Mouse (Mus musculus) midbrain, embryonic 16.5 days (tissue): ENCODE data around the gene Nrp1. TPM values are rescaled to one million over a fixed set of nuclear protein-coding genes. Genes with fewer than 3 reads are reported as not detected.
A peak's percentile ranks its signal among the peaks of the same experiment; 100 is the strongest.

Experiments used
- ATAC-seq: fragments of 200-750 bp; cut with Nextera tagmentation; 2 replicates; pipeline ENCODE4 v1.8.0; 2017; ENCODE audit warnings: moderate TSS enrichment
- H3K27ac ChIP-seq: fragments of 300-500 bp; sonication (generic); 2 replicates; pipeline ENCODE4 v1.5.1; 2014; ENCODE audit warnings: mild to moderate bottlenecking, low read length, mixed read lengths
- H3K27me3 ChIP-seq: fragments of 300-500 bp; sonication (generic); 2 replicates; pipeline ENCODE4 v1.6.1; 2014; ENCODE audit warnings: low read depth, low read length, mixed read lengths; ENCODE audit not compliant: control insufficient read depth, insufficient read depth
- H3K36me3 ChIP-seq: fragments of 300-500 bp; sonication (generic); 2 replicates; pipeline ENCODE4 v1.6.1; 2014; ENCODE audit warnings: mild to moderate bottlenecking, low read length, moderate library complexity, mixed read lengths; ENCODE audit not compliant: control insufficient read depth, insufficient read depth
- H3K4me1 ChIP-seq: fragments of 300-500 bp; sonication (generic); 2 replicates; pipeline ENCODE4 v1.6.1; 2014; ENCODE audit warnings: mild to moderate bottlenecking, low read length, mixed read lengths; ENCODE audit not compliant: control insufficient read depth, insufficient read depth
- H3K4me2 ChIP-seq: fragments of 300-500 bp; sonication (generic); 2 replicates; pipeline ENCODE4 v1.6.1; 2014; ENCODE audit warnings: mild to moderate bottlenecking, low read length, mixed read lengths
- H3K4me3 ChIP-seq: fragments of 300-500 bp; sonication (generic); 2 replicates; pipeline ENCODE4 v1.5.1; 2014; ENCODE audit warnings: low read depth, mild to moderate bottlenecking, low read length, moderate library complexity, mixed read lengths
- H3K9ac ChIP-seq: fragments of 300-500 bp; sonication (generic); 2 replicates; pipeline ENCODE4 v1.6.1; 2014; ENCODE audit warnings: low read depth, low read length, mixed read lengths
- H3K9me3 ChIP-seq: fragments of 300-500 bp; sonication (generic); replicated peaks from 2 replicates; pipeline ENCODE4 v1.6.1; 2014; ENCODE audit warnings: mild to moderate bottlenecking, low read length, mixed read lengths; ENCODE audit not compliant: control insufficient read depth, poor library complexity, severe bottlenecking
- WGBS: fragments of 180-500 bp; shearing (Covaris S2); extraction: QIAGEN DNeasy Blood & Tissue Kit; methylation state at CpG from one replicate; pipeline ENCODE4 v1.1.7; 2014; 5-methylcytosine and 5-hydroxymethylcytosine counted together
- polyA plus RNA-seq: library from polyadenylated mRNA; unstranded; fragments of >200 nt; fragmentation: Nextera tagmentation; extraction: Ambion mirVana; gene quantifications from 2 replicates; pipeline ENCODE4 v1.2.1, GENCODE M21; 2015

The Nrp1 gene
- polyA plus RNA-seq, 1 experiment from 2014 or later = 85.8 TPM

- Histone ChIP-seq H3K27me3 (no peaks in the 10 kb centered on the region), H3K9ac (no peak overlapping the region), H3K4me2 (no peak overlapping the region), H3K4me3 (no peak overlapping the region), H3K36me3 (peaks cover 3% of the 10 kb centered on the region; the same call in 1 of the 2 replicates), H3K4me1 (peaks cover 3% of the 10 kb centered on the region; the same call in 1 of the 2 replicates), H3K9me3 (no peaks in the 10 kb centered on the region), H3K27ac (no peak overlapping the region)
- WGBS = 89% methylated on average over 3 of the region's 3 CpGs
- ATAC-seq = no peak
These were observed 88.9 kb downstream of the Nrp1 start for GRCm38 (mm10) chr8:128447320-128447719.

- H3K4me2 ChIP-seq = no peak overlapping the region
- 36% methylated on average over 9 of the region's 9 CpGs for WGBS
- H3K9me3 ChIP-seq = no peaks in the 10 kb centered on the region
- peak overlapping the region; percentile 30 for H3K27ac ChIP-seq
- H3K4me1 ChIP-seq = peaks cover 5% of the 10 kb centered on the region; the same call in 1 of the 2 replicates
- H3K27me3 ChIP-seq = no peaks in the 10 kb centered on the region
- H3K9ac ChIP-seq = no peak overlapping the region
- H3K4me3 ChIP-seq = no peak overlapping the region
- H3K36me3 ChIP-seq = peaks cover 3% of the 10 kb centered on the region; the same call in 1 of the 2 replicates
- ATAC-seq = no peak
These were observed 92.1 kb downstream of the Nrp1 start for GRCm38 (mm10) chr8:128450390-128451032.

- H3K4me2 ChIP-seq = no peak overlapping the region
- no peak for ATAC-seq
- H3K9me3 ChIP-seq = no peaks in the 10 kb centered on the region
- H3K27ac ChIP-seq = peak overlapping the region; percentile 30
- no peak overlapping the region for H3K4me3 ChIP-seq
- no peak overlapping the region for H3K9ac ChIP-seq
- 61% methylated on average over 1 of the region's 1 CpGs for WGBS
- no peaks in the 10 kb centered on the region for H3K27me3 ChIP-seq
- H3K4me1 ChIP-seq = peaks cover 5% of the 10 kb centered on the region; the same call in 1 of the 2 replicates
- peaks cover 3% of the 10 kb centered on the region; the same call in 1 of the 2 replicates for H3K36me3 ChIP-seq
These were observed 92.7 kb downstream of the Nrp1 start for GRCm38 (mm10) chr8:128451121-128451520.

- 65% methylated on average over 2 of the region's 2 CpGs for WGBS
- H3K4me1 ChIP-seq = peaks cover 5% of the 10 kb centered on the region; the same call in 1 of the 2 replicates
- H3K27me3 ChIP-seq = no peaks in the 10 kb centered on the region
- peaks cover 3% of the 10 kb centered on the region; the same call in 1 of the 2 replicates for H3K36me3 ChIP-seq
- no peak overlapping the region for H3K4me2 ChIP-seq
- no peak overlapping the region for H3K9ac ChIP-seq
- no peak overlapping the region for H3K4me3 ChIP-seq
- H3K9me3 ChIP-seq = no peaks in the 10 kb centered on the region
- no peak overlapping the region for H3K27ac ChIP-seq
- ATAC-seq = no peak
These were observed 95.1 kb downstream of the Nrp1 start for GRCm38 (mm10) chr8:128453471-128453870.

GRCm38 (mm10) chr8:128454026-128454425 is 95.6 kb downstream of the Nrp1 start:
- no peaks in the 10 kb centered on the region for H3K9me3 ChIP-seq
- H3K27me3 ChIP-seq = no peaks in the 10 kb centered on the region
- WGBS = 84% methylated on average over 3 of the region's 3 CpGs
- peaks cover 3% of the 10 kb centered on the region; the same call in 1 of the 2 replicates for H3K36me3 ChIP-seq
- no peak overlapping the region for H3K9ac ChIP-seq
- ATAC-seq = no peak
- peaks cover 5% of the 10 kb centered on the region; the same call in 1 of the 2 replicates for H3K4me1 ChIP-seq
- no peak overlapping the region for H3K4me3 ChIP-seq
- no peak overlapping the region for H3K4me2 ChIP-seq
- no peak overlapping the region for H3K27ac ChIP-seq

- H3K4me1 ChIP-seq = 0 out of 2 replicates have a peak, but pooled peaks cover 2% of the 10 kb centered on the region
- peaks cover 6% of the 10 kb centered on the region; the same call in 1 of the 2 replicates for H3K36me3 ChIP-seq
- ATAC-seq = no peak
- no peak overlapping the region for H3K4me2 ChIP-seq
- H3K27me3 ChIP-seq = no peaks in the 10 kb centered on the region
- 89% methylated on average over 2 of the region's 2 CpGs for WGBS
- no peaks in the 10 kb centered on the region for H3K9me3 ChIP-seq
- H3K9ac ChIP-seq = no peak overlapping the region
- no peak overlapping the region for H3K27ac ChIP-seq
- H3K4me3 ChIP-seq = no peak overlapping the region
These were observed 98.9 kb downstream of the Nrp1 start for GRCm38 (mm10) chr8:128457277-128457676.

DNA sequence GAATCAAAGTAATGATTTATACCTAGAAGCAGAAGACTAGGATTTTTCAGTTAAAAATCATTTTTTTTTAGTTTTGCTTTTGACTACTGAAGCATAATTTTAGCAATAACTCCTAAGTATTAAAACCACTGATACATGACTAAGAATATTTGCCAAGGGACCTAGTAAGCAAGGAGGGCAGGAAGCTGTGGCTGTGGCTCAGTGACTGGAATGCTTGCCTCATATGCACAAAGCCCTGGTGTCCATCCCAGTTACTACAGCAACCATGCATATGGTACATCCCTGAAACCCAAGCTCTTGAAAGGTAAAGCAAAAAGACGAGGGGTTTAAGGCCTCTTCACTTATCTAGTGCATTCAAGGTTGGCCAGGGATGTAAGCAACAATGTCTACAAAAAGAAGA is 101.3 kb downstream of the Nrp1 start:
- H3K9me3 ChIP-seq = no peaks in the 10 kb centered on the region
- peaks cover 6% of the 10 kb centered on the region; the same call in 1 of the 2 replicates for H3K36me3 ChIP-seq
- H3K9ac ChIP-seq = no peak overlapping the region
- no peaks in the 10 kb centered on the region for H3K4me1 ChIP-seq
- no peak overlapping the region for H3K4me3 ChIP-seq
- no peak overlapping the region for H3K4me2 ChIP-seq
- no peaks in the 10 kb centered on the region for H3K27me3 ChIP-seq
- no peak for ATAC-seq
- WGBS = 43% methylated on average over 1 of the region's 1 CpGs
- H3K27ac ChIP-seq = no peak overlapping the region

- no peak for ATAC-seq
- no peak overlapping the region for H3K4me3 ChIP-seq
These were observed 103.3 kb downstream of the Nrp1 start for GRCm38 (mm10) chr8:128461716-128462115.

DNA sequence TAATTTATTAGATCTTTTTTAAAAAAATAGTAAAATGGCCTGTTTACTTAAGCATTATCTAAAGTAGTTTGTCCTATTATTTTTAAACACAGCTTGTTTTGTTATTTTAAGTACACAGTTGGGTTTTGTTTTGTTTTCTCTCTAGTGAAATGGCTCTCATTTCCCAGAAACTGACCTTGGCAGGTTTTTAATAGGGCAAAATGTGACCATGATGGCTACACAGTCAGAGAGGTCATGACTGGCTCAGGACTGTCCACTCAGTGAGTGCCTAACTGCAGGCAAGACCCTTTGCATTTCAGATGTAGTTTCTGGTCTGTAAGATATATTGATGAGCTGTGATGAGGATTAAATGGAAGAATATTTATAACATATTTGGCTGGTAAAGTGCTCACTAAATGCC is 104.8 kb downstream of the Nrp1 start:
- Histone ChIP-seq H3K36me3 (peaks cover 7% of the 10 kb centered on the region), H3K4me1 (no peaks in the 10 kb centered on the region), H3K9me3 (no peaks in the 10 kb centered on the region), H3K4me3 (no peak overlapping the region), H3K9ac (no peak overlapping the region), H3K4me2 (no peak overlapping the region), H3K27ac (no peak overlapping the region), H3K27me3 (no peaks in the 10 kb centered on the region)
- no peak for ATAC-seq

More at GRCm38 (mm10) chr8:128461716-128462115, 103.3 kb downstream of the Nrp1 start:
- no peaks in the 10 kb centered on the region for H3K9me3 ChIP-seq
- no peaks in the 10 kb centered on the region for H3K27me3 ChIP-seq
- H3K4me1 ChIP-seq = no peaks in the 10 kb centered on the region
- H3K9ac ChIP-seq = no peak overlapping the region
- no peak overlapping the region for H3K4me2 ChIP-seq
- no peak overlapping the region for H3K27ac ChIP-seq
- peaks cover 6% of the 10 kb centered on the region; the same call in 1 of the 2 replicates for H3K36me3 ChIP-seq
